Mouse (Mus musculus) kidney, postnatal 0 days (tissue): ENCODE data around the gene Olfr1480. TPM values are rescaled to one million over a fixed set of nuclear protein-coding genes. Genes with fewer than 3 reads are reported as not detected.

Experiments
- ATAC-seq: fragments of 200-750 bp; cut with Nextera tagmentation; replicated peaks from 2 replicates; pipeline ENCODE4 v1.8.0; 2017; ENCODE audit warnings: low read depth, moderate number of reproducible peaks, moderate TSS enrichment, moderate library complexity; ENCODE audit not compliant: low FRiP score
- DNase-seq: peaks from one replicate; pipeline ENCODE4 v3.0.0-alpha.2; 2016; ENCODE audit warnings: low spot score
- H3K27ac ChIP-seq: fragments of 300-500 bp; sonication (generic); 2 replicates; pipeline ENCODE4 v1.5.1; 2014; ENCODE audit warnings: mild to moderate bottlenecking
- H3K27me3 ChIP-seq: fragments of 300-500 bp; sonication (generic); 2 replicates; pipeline ENCODE4 v1.6.1; 2014; ENCODE audit warnings: low read length, mixed read lengths; ENCODE audit not compliant: insufficient read depth
- H3K36me3 ChIP-seq: fragments of 300-500 bp; sonication (generic); 2 replicates; pipeline ENCODE4 v1.6.1; 2014; ENCODE audit warnings: low read length, mixed read lengths; ENCODE audit not compliant: insufficient read depth
- H3K4me1 ChIP-seq: fragments of 300-500 bp; sonication (generic); replicated peaks from 2 replicates; pipeline ENCODE4 v1.6.1; 2014; ENCODE audit warnings: antibody characterized with exemption, low read length, mixed read lengths; ENCODE audit not compliant: insufficient read depth
- H3K4me2 ChIP-seq: fragments of 300-500 bp; sonication (generic); 2 replicates; pipeline ENCODE4 v1.6.1; 2014; ENCODE audit warnings: mild to moderate bottlenecking, low read length, moderate library complexity, mixed read lengths
- H3K4me3 ChIP-seq: fragments of 300-500 bp; sonication (generic); replicated peaks from 2 replicates; pipeline ENCODE4 v1.5.1; 2014; ENCODE audit warnings: low read depth, low read length
- H3K9ac ChIP-seq: fragments of 300-500 bp; sonication (generic); 2 replicates; pipeline ENCODE4 v1.6.1; 2014; ENCODE audit warnings: low read depth, low read length
- H3K9me3 ChIP-seq: fragments of 300-500 bp; sonication (generic); replicated peaks from 2 replicates; pipeline ENCODE4 v1.6.1; 2016; ENCODE audit warnings: low read length, inconsistent platforms, mixed read lengths
- CTCF ChIP-seq: IDR thresholded peaks from 2 replicates; pipeline ENCODE4 v1.5.1; 2016; ENCODE audit warnings: antibody characterized with exemption, low read depth, mild to moderate bottlenecking, moderate library complexity
- WGBS: fragments of 180-500 bp; shearing (Covaris S2); extraction: QIAGEN DNeasy Blood & Tissue Kit; methylation state at CpG from one replicate; pipeline ENCODE4 v1.1.7; 2014; 5-methylcytosine and 5-hydroxymethylcytosine counted together
- polyA plus RNA-seq: library from polyadenylated mRNA; unstranded; fragments of >200 nt; fragmentation: Nextera tagmentation; extraction: Ambion mirVana; gene quantifications from 2 replicates; pipeline ENCODE4 v1.2.1, GENCODE M21; 2015

Olfr1480 gene
- not detected in 2 replicates for polyA plus RNA-seq

- ATAC-seq (no peak), DNase-seq (no peak)
- Histone ChIP-seq H3K27me3 (no peaks in the 10 kb centered on the region), H3K4me1 (no peaks in the 10 kb centered on the region), H3K27ac (no peak within 1 kb of the TSS), H3K4me3 (no peak within 1 kb of the TSS), H3K9ac (no peak within 1 kb of the TSS), H3K4me2 (no peak within 1 kb of the TSS), H3K36me3 (no peaks in the 10 kb centered on the region), H3K9me3 (no peaks in the 10 kb centered on the region)
- WGBS: 71% methylated on average over 2 of the region's 2 CpGs
- TF ChIP-seq CTCF: no peak
Measured at GRCm38 (mm10) chr19:13527613-13528012, at the start of gene Olfr1480. Gene Olfr1480, plus strand, starts transcription at chr19:13527913.

- H3K9me3 ChIP-seq: no peaks in the 10 kb centered on the region
- no peak within 1 kb of the TSS for H3K4me2 ChIP-seq
- H3K36me3 ChIP-seq: no peaks in the 10 kb centered on the region
- ATAC-seq: no peak
- DNase-seq: no peak
- H3K27ac ChIP-seq: no peak within 1 kb of the TSS
- H3K9ac ChIP-seq: no peak within 1 kb of the TSS
- H3K4me3 ChIP-seq: no peak within 1 kb of the TSS
- TF ChIP-seq CTCF: no peak
- no peaks in the 10 kb centered on the region for H3K27me3 ChIP-seq
- H3K4me1 ChIP-seq: no peaks in the 10 kb centered on the region
Measured at GRCm38 (mm10) chr19:13480096-13480495, 47.6 kb upstream of the Olfr1480 start, which contains the start of gene Olfr1475. Gene Olfr1475, minus strand, starts transcription at chr19:13480196.

GRCm38 (mm10) chr19:13500246-13500645, 27.5 kb upstream of the Olfr1480 start, which contains the start of gene Olfr1477:
Gene Olfr1477, plus strand, starts transcription at chr19:13500546.
- DNase-seq: no peak
- Histone ChIP-seq H3K36me3 (no peaks in the 10 kb centered on the region), H3K4me1 (no peaks in the 10 kb centered on the region), H3K9me3 (no peaks in the 10 kb centered on the region), H3K4me2 (no peak within 1 kb of the TSS), H3K27ac (no peak within 1 kb of the TSS), H3K9ac (no peak within 1 kb of the TSS), H3K4me3 (no peak within 1 kb of the TSS), H3K27me3 (no peaks in the 10 kb centered on the region)
- 71% methylated on average over 3 of the region's 3 CpGs for WGBS
- no peak for ATAC-seq
- TF ChIP-seq CTCF: no peak

Other genes with a start within 250 kb of the Olfr1480 start
- gene Olfr1465, start 212.4 kb upstream of the Olfr1480 start, polyA plus RNA-seq: not detected in 2 replicates
- not detected in 2 replicates for gene Olfr1466, start 189.1 kb upstream of the Olfr1480 start, polyA plus RNA-seq
- gene Olfr1467, start 165.7 kb upstream of the Olfr1480 start, polyA plus RNA-seq: not detected in 2 replicates
- not detected in 2 replicates for gene Olfr1469, start 120.1 kb upstream of the Olfr1480 start, polyA plus RNA-seq
- gene Olfr1471, start 84.5 kb upstream of the Olfr1480 start, polyA plus RNA-seq: not detected in 2 replicates
- not detected in 2 replicates for gene Olfr1472, start 71.8 kb upstream of the Olfr1480 start, polyA plus RNA-seq
- gene Olfr1474, start 58.3 kb upstream of the Olfr1480 start, polyA plus RNA-seq: not detected in 2 replicates
- gene Olfr1475, start 47.7 kb upstream of the Olfr1480 start, polyA plus RNA-seq: not detected in 2 replicates
- not detected in 2 replicates for gene Olfr1477, start 27.4 kb upstream of the Olfr1480 start, polyA plus RNA-seq
- gene Olfr1484, start 55.6 kb downstream of the Olfr1480 start, polyA plus RNA-seq: not detected in 2 replicates
- not detected in 2 replicates for gene Olfr1487, start 89.5 kb downstream of the Olfr1480 start, polyA plus RNA-seq
- gene Olfr1489, start 103.7 kb downstream of the Olfr1480 start, polyA plus RNA-seq: not detected in 2 replicates
- gene Olfr1490, start 123.2 kb downstream of the Olfr1480 start, polyA plus RNA-seq: not detected in 2 replicates
- not detected in 2 replicates for gene Olfr1491, start 169.4 kb downstream of the Olfr1480 start, polyA plus RNA-seq
- gene Olfr1493-ps1, start 195.4 kb downstream of the Olfr1480 start, polyA plus RNA-seq: not detected in 2 replicates
- not detected in 2 replicates for gene Olfr1494, start 211.8 kb downstream of the Olfr1480 start, polyA plus RNA-seq
- not detected in 2 replicates for gene Olfr1495, start 236.7 kb downstream of the Olfr1480 start, polyA plus RNA-seq
- gene Olfr1496, start 250.0 kb downstream of the Olfr1480 start, polyA plus RNA-seq: not detected in 2 replicates